Mouse (Mus musculus): ENCODE data around the gene Snx27. TPM values are rescaled to one million over a fixed set of nuclear protein-coding genes. Genes with fewer than 3 reads are reported as not detected.

Snx27 gene
- polyA plus RNA-seq (2017; shearing (Covaris generic)), result 7.9 TPM

GRCm38 (mm10) chr3:94582456-94582891 lies at the start of gene Snx27:
Gene Snx27 (minus strand): TSS chr3:94582716.

DNA sequence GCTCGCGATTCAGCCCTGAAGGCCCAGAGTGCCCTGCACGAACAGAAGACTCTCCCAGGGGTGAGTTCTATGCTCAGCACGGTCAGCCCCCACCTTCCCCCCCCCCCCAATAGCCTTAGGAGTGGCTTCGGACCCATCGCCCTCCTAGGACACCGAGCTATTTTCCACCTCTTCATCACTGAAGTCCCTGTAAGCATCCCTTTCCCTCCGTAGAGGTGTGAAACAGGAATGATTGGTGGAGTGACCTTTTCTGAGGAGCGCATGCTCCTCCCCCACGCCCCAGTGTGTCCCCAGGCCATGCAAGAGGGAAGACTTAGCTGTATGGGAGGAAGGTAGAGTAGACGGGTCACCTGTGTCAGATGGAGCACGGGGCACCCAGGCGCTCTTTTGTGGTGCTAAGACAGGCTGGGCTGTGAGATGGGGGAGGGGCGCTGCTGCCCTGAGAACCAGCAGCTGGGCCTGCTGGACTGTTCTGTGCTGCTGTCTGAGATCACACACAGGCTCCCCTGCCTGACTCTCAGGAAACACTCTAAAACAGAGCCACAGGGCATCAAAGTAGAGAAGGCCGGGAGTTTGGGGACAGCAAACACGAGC lies 102.1 kb downstream of the Snx27 start, which contains the start of gene Riiad1:
Gene Riiad1 (minus strand): TSS at position 51 of the 594 bp plus-strand sequence.

GRCm38 (mm10) chr3:94477981-94478422 lies 104.5 kb downstream of the Snx27 start, which contains the start of gene Celf3:
Gene Celf3 (plus strand): TSS chr3:94478295.

Other genes with a start within 250 kb of the Snx27 start
- gene Them5, start 240.6 kb downstream of the Snx27 start, polyA plus RNA-seq (2017; shearing (Covaris generic)), result not detected
- not detected for gene C2cd4d, start 220.3 kb downstream of the Snx27 start, polyA plus RNA-seq (2017; shearing (Covaris generic))
- gene Rorc, start 209.9 kb downstream of the Snx27 start, polyA plus RNA-seq (2017; shearing (Covaris generic)), result 8.5 TPM
- gene Lingo4, start 184.2 kb downstream of the Snx27 start, polyA plus RNA-seq (2017; shearing (Covaris generic)), result 0.20 TPM
- gene Tdrkh, start 169.4 kb downstream of the Snx27 start, polyA plus RNA-seq (2017; shearing (Covaris generic)), result 9.8 TPM
- gene Mrpl9, start 139.4 kb downstream of the Snx27 start, polyA plus RNA-seq (2017; shearing (Covaris generic)), result 80.7 TPM
- gene Oaz3, start 138.8 kb downstream of the Snx27 start, polyA plus RNA-seq (2017; shearing (Covaris generic)), result 1.3 TPM
- 1.6 TPM for gene Celf3, start 104.4 kb downstream of the Snx27 start, polyA plus RNA-seq (2017; shearing (Covaris generic))
- gene Riiad1, start 102.4 kb downstream of the Snx27 start, polyA plus RNA-seq (2017; shearing (Covaris generic)), result not detected
- not detected for gene Gm10972, start 60.4 kb upstream of the Snx27 start, polyA plus RNA-seq (2017; shearing (Covaris generic))
- 3.9 TPM for gene Tuft1, start 76.2 kb upstream of the Snx27 start, polyA plus RNA-seq (2017; shearing (Covaris generic))
- not detected for gene Selenbp2, start 110.8 kb upstream of the Snx27 start, polyA plus RNA-seq (2017; shearing (Covaris generic))
- gene Cgn, start 203.8 kb upstream of the Snx27 start, polyA plus RNA-seq (2017; shearing (Covaris generic)), result not detected